Mouse (Mus musculus) forebrain, embryonic 16.5 days (tissue): Measurements from ENCODE around the gene Pdk2. TPM values are rescaled to one million over a fixed set of nuclear protein-coding genes. Genes with fewer than 3 reads are reported as not detected.

ENCODE experiments used
- ATAC-seq: fragments of 200-750 bp; cut with Nextera tagmentation; 2 replicates; pipeline ENCODE4 v1.8.0; 2017; ENCODE audit warnings: mild to moderate bottlenecking, moderate library complexity
- H3K27ac ChIP-seq: fragments of 300-500 bp; sonication (generic); 2 replicates; pipeline ENCODE4 v1.5.1; 2014; ENCODE audit warnings: low read length, control low read depth
- H3K27me3 ChIP-seq: fragments of 300-500 bp; sonication (generic); replicated peaks from 2 replicates; pipeline ENCODE4 v1.6.1; 2014; ENCODE audit warnings: low read length; ENCODE audit not compliant: control insufficient read depth, insufficient read depth
- H3K36me3 ChIP-seq: fragments of 300-500 bp; sonication (generic); 2 replicates; pipeline ENCODE4 v1.6.1; 2014; ENCODE audit not compliant: control insufficient read depth, insufficient read depth
- H3K4me1 ChIP-seq: fragments of 300-500 bp; sonication (generic); replicated peaks from 2 replicates; pipeline ENCODE4 v1.6.1; 2014; ENCODE audit warnings: low read length; ENCODE audit not compliant: control insufficient read depth, insufficient read depth
- H3K4me2 ChIP-seq: fragments of 300-500 bp; sonication (generic); 2 replicates; pipeline ENCODE4 v1.6.1; 2014; ENCODE audit warnings: mild to moderate bottlenecking, low read length, control low read depth
- H3K4me3 ChIP-seq: fragments of 300-500 bp; sonication (generic); replicated peaks from 2 replicates; pipeline ENCODE4 v1.5.1; 2014; ENCODE audit warnings: mild to moderate bottlenecking, low read length, control low read depth
- H3K9ac ChIP-seq: fragments of 300-500 bp; sonication (generic); replicated peaks from 2 replicates; pipeline ENCODE4 v1.6.1; 2014; ENCODE audit warnings: low read depth, low read length, control low read depth
- H3K9me3 ChIP-seq: fragments of 300-500 bp; sonication (generic); 2 replicates; pipeline ENCODE4 v1.6.1; 2016; ENCODE audit warnings: low read length; ENCODE audit not compliant: control insufficient read depth
- WGBS: fragments of 180-500 bp; shearing (Covaris S2); extraction: QIAGEN DNeasy Blood & Tissue Kit; methylation state at CpG from one replicate; pipeline ENCODE4 v1.1.7; 2014; 5-methylcytosine and 5-hydroxymethylcytosine counted together
- polyA plus RNA-seq: library from polyadenylated mRNA; unstranded; fragments of >200 nt; fragmentation: Nextera tagmentation; extraction: Ambion mirVana; gene quantifications from 2 replicates; pipeline ENCODE4 v1.2.1, GENCODE M21; 2015

Gene Pdk2
- polyA plus RNA-seq, 1 experiment from 2014 or later = 27.6 TPM

- H3K9ac ChIP-seq = no peak overlapping the region
- no peaks in the 10 kb centered on the region for H3K27me3 ChIP-seq
- no peak overlapping the region for H3K27ac ChIP-seq
- no peak overlapping the region for H3K4me3 ChIP-seq
- no peak for ATAC-seq
- H3K36me3 ChIP-seq = no peaks in the 10 kb centered on the region
- H3K4me1 ChIP-seq = peaks cover 18% of the 10 kb centered on the region
- 59% methylated on average over 7 of the region's 7 CpGs for WGBS
- no peaks in the 10 kb centered on the region for H3K9me3 ChIP-seq
- H3K4me2 ChIP-seq = no peak overlapping the region
Measured at GRCm38 (mm10) chr11:95043608-95044007, 2.5 kb upstream of the Pdk2 start.

GRCm38 (mm10) chr11:95043060-95043459 lies 1.9 kb upstream of the Pdk2 start:
- no peaks in the 10 kb centered on the region for H3K27me3 ChIP-seq
- H3K4me2 ChIP-seq = no peak overlapping the region
- H3K36me3 ChIP-seq = no peaks in the 10 kb centered on the region
- ATAC-seq = no peak
- WGBS = 90% methylated on average over 4 of the region's 4 CpGs
- no peak overlapping the region for H3K4me3 ChIP-seq
- H3K4me1 ChIP-seq = peaks cover 18% of the 10 kb centered on the region
- no peak overlapping the region for H3K9ac ChIP-seq
- no peaks in the 10 kb centered on the region for H3K9me3 ChIP-seq
- H3K27ac ChIP-seq = no peak overlapping the region

- no peak overlapping the region for H3K27ac ChIP-seq
- peak overlapping the region; percentile 32; the same call in 1 of the 2 replicates for H3K9ac ChIP-seq
- under 1% methylated on average over 11 of the region's 11 CpGs for WGBS
Measured at GRCm38 (mm10) chr11:95042096-95042495, 942 bp upstream of the Pdk2 start.

DNA sequence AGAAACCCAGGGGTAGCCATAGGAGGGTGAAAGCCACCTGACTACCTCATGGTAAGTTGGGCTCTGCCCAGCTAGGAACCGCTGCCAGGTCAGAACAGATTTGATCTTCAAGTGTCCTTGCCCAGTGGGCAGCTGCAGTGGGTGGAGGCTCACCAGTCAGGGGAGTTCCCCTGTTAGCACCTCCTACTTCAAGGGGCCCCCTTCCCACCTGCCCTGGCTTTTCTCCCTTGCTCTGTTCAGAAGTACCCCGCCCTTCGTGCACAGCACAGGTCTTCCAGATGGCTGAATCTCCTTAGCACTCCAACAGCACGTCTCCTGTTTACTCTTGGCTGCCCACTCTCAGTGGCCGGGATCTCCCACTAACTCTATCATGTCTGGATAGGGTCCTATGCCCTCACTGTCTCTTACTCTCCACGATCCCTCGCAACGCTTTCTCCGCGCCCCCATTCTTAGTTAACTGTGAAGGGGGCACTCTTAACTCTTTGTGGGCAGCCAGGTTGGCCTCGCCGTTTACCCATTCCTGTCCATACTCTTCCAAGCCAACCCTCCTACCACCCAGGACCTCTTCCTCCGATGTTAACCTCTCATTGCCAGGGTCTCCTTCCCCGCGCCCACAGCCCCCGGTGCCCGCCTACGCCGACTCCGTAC lies 539 bp downstream of the Pdk2 start:
- Histone ChIP-seq H3K4me3 (peak overlapping the region; percentile 89), H3K27me3 (no peaks in the 10 kb centered on the region), H3K9me3 (no peaks in the 10 kb centered on the region), H3K36me3 (no peaks in the 10 kb centered on the region), H3K27ac (peak overlapping the region; percentile 71), H3K4me2 (peak overlapping the region; percentile 92), H3K9ac (peak overlapping the region; percentile 65), H3K4me1 (peaks cover 22% of the 10 kb centered on the region)
- peak; percentile 5; the same call in 1 of the 2 replicates for ATAC-seq
- WGBS = under 1% methylated on average over 20 of the region's 20 CpGs

More at GRCm38 (mm10) chr11:95042096-95042495, 942 bp upstream of the Pdk2 start:
- Histone ChIP-seq H3K36me3 (no peaks in the 10 kb centered on the region), H3K9me3 (no peaks in the 10 kb centered on the region), H3K4me1 (peaks cover 20% of the 10 kb centered on the region), H3K4me2 (peak overlapping the region; percentile 92), H3K27me3 (no peaks in the 10 kb centered on the region), H3K4me3 (peak overlapping the region; percentile 89)
- peak; percentile 27 for ATAC-seq

GRCm38 (mm10) chr11:95039766-95040165 lies 1.4 kb downstream of the Pdk2 start:
- WGBS = 94% methylated on average over 4 of the region's 4 CpGs
- Histone ChIP-seq H3K9me3 (no peaks in the 10 kb centered on the region), H3K27ac (no peak overlapping the region), H3K36me3 (no peaks in the 10 kb centered on the region), H3K4me1 (peaks cover 22% of the 10 kb centered on the region), H3K4me3 (no peak overlapping the region), H3K4me2 (no peak overlapping the region), H3K27me3 (no peaks in the 10 kb centered on the region), H3K9ac (no peak overlapping the region)
- no peak for ATAC-seq

DNA sequence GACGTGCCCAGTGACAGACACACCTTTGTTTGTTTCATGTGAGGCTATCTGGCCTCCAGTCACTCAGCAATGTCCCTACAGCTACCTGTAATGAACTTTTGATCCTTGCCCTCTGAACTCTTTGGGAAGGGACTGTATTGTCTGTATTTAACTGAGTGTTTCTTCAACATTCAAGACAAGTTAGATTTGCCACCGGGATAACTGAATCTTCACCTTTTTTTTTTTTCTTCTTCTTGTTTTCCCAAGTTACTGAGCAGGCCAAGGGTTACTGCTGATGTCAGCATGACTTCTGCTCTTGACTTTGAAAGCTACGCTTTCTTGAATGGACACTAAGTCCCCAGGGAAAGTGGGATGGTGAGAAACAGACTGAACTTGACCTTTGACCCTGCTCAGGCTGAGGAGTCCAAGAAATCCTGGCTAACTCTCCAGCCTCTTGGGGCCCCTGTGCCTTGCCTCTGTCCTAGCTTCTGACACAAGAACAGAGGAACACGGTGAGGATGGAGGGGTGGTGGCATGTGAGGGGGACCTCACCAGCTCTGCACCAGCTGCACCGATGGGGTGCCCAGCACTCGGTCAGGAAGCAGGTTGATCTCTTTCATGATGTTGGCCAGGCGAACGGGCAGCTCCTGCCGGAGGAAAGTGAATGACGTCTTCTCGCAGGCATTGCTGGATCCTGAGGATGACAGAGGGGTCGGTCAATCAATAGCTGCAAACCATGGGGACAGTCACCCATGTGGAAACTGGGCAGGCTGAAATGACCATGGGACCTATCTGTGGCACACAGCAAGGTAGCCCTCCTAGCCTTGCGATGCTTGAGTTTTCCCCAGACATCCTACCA lies 2.1 kb downstream of the Pdk2 start:
- Histone ChIP-seq H3K36me3 (no peaks in the 10 kb centered on the region), H3K27ac (no peak overlapping the region), H3K9me3 (no peaks in the 10 kb centered on the region), H3K4me2 (no peak overlapping the region), H3K4me1 (peaks cover 22% of the 10 kb centered on the region), H3K9ac (no peak overlapping the region), H3K4me3 (no peak overlapping the region), H3K27me3 (no peaks in the 10 kb centered on the region)
- no peak for ATAC-seq
- WGBS = 83% methylated on average over 13 of the region's 13 CpGs

DNA sequence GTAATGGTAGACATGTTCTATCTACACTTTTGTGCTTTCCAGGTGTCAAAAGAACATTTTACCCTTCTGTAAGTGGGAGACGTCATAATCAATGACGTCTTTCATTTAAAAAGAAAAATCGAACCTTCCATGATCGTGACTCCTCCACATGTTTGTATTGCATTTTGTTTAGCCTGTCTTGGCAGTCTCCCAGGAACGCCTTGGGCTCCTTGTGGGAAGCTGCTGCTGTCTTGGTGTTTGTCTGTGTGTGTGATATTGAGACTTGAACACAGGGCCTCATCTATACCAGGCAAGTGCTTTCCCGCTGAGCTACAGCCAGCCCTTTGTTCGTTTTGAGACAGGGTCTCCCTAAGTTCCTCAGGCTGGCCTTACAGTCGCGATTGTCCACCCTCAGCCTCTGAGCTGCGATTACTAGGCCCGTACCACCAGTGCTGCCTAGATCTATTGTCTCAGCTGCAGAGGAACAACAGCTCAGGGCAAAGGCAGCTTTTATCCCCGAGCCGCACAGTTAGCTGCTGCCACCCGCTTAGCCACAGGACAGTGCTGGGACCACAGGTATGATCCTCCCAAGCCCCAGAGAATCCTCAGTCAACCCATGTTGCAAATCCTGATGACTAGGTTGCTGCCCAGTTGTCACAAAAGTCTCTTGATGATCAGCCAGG lies 2.9 kb downstream of the Pdk2 start:
- Histone ChIP-seq H3K4me3 (no peak overlapping the region), H3K9ac (no peak overlapping the region), H3K27me3 (no peaks in the 10 kb centered on the region), H3K9me3 (no peaks in the 10 kb centered on the region), H3K4me1 (peaks cover 22% of the 10 kb centered on the region), H3K27ac (no peak overlapping the region), H3K4me2 (no peak overlapping the region), H3K36me3 (no peaks in the 10 kb centered on the region)
- no peak for ATAC-seq
- 58% methylated on average over 14 of the region's 14 CpGs for WGBS

DNA sequence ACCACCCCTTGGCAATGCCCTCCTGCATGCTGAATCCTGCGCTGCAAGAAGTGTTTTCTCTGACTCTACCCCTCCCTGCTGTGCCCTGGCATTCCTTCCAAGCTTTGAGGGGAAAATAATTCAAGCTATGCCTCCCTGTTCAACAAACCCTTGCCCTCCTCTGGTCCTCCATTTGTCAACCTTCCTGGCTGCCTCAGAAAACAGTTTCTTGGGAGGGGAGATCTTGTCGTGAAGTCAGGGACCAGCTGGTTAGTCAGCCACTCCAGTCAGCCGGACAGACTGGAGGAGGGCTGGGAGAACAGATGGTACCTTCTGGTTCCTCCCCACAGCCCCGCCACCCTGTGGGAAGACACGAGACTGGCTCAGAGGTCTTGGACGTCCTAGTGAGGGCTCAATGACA lies 3.8 kb downstream of the Pdk2 start:
- no peaks in the 10 kb centered on the region for H3K36me3 ChIP-seq
- no peak overlapping the region for H3K9ac ChIP-seq
- WGBS = 48% methylated on average over 6 of the region's 6 CpGs
- H3K4me1 ChIP-seq = peaks cover 22% of the 10 kb centered on the region
- ATAC-seq = no peak
- H3K4me2 ChIP-seq = no peak overlapping the region
- no peaks in the 10 kb centered on the region for H3K27me3 ChIP-seq
- peak overlapping the region; percentile 21; the same call in 1 of the 2 replicates for H3K27ac ChIP-seq
- H3K9me3 ChIP-seq = no peaks in the 10 kb centered on the region
- no peak overlapping the region for H3K4me3 ChIP-seq

GRCm38 (mm10) chr11:95036521-95036920 lies 4.6 kb downstream of the Pdk2 start:
- Histone ChIP-seq H3K4me3 (no peak overlapping the region), H3K4me1 (peaks cover 16% of the 10 kb centered on the region), H3K9me3 (no peaks in the 10 kb centered on the region), H3K27ac (no peak overlapping the region), H3K36me3 (no peaks in the 10 kb centered on the region), H3K27me3 (no peaks in the 10 kb centered on the region), H3K9ac (no peak overlapping the region), H3K4me2 (no peak overlapping the region)
- WGBS = 94% methylated on average over 5 of the region's 5 CpGs
- ATAC-seq = no peak
